Mouse (Mus musculus) liver (tissue): ENCODE data around the gene Gm498.

ENCODE experiments used
- DNase-seq: peaks from one replicate; pipeline ENCODE4 v3.0.0-alpha.2; 2020; ENCODE audit warnings: mixed read lengths

The Gm498 gene

GRCm38 (mm10) chr7:143900667-143901066 lies 34.0 kb downstream of the Gm498 start:
- no peak for DNase-seq

DNA sequence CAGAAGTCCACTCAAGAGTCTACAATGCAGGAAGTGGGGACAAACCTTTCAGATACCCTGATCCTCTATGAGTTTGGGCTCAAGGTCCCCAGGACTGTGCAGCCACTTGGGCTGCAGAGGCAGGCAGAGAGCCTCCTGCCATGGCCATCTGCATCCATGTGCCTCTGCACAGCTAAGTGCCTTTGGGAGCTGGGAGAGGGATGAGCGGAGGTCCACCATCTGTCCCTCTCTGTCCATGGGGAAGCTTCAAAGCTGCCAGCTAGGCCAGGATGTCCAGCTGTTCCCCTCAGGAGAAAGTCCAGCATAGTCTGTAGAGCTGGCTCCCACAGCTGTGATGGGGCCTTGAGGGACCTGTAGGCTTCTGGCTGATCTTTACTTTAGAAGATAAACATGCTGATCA lies 38.5 kb downstream of the Gm498 start:
- no peak for DNase-seq

- no peak for DNase-seq
These were observed 39.0 kb downstream of the Gm498 start for GRCm38 (mm10) chr7:143905606-143906005.

GRCm38 (mm10) chr7:143913611-143914010 lies 47.0 kb downstream of the Gm498 start:
- no peak for DNase-seq

DNA sequence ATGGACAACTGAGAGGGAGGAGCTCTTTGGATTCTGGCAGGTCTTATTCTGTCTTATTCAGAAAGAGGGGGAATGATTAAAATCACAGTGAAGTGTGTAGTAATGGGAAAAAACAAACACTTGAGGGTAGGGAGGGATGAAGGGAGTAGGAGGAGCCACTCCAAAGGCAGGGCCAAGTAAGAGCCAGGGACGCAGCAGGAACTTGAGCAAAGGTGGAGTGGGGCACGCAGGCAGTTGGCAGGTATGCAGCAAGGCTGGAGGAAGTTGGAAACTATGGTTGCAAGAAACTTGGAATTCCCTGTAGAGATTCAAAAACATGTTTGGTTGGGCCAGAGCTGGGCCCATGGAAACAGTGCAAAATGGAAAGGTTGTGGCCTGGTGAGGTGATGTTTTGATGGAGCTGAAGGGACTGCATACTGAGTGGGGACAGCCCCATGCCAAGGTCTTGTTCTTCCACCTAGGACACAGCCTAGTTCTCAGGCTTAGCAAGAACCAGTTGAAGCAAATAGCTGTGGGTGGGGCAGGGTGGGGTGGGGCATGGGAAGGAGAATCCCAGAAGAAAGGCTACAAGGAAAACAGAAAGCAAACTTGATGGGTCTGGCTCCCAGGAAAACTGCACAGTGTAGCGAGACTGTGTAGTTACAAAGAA lies 52.5 kb downstream of the Gm498 start:
- DNase-seq: no peak

GRCm38 (mm10) chr7:143929899-143930298 lies 63.3 kb downstream of the Gm498 start:
- no peak for DNase-seq

GRCm38 (mm10) chr7:143938647-143939046 lies 72.0 kb downstream of the Gm498 start:
- DNase-seq: no peak

DNA sequence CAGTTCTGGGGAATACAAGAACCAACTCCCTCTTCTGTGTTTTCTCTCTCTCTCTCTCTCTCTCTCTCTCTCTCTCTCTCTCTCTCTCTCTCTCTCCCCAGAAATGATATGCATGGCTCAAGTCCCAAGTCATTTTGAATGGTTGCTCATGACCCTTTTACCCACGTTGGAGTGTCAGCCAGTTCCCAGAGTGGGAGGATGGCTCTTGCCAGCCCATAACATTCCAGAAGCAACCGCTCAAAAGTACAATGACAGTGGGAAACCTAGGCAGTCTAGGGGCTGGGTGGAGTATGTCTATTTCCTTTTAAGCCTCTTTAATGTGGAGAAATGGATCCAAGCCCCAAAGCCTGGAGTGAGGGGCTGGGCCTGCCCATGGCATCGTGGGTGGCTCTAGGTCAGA lies 72.8 kb downstream of the Gm498 start:
- DNase-seq: no peak

DNA sequence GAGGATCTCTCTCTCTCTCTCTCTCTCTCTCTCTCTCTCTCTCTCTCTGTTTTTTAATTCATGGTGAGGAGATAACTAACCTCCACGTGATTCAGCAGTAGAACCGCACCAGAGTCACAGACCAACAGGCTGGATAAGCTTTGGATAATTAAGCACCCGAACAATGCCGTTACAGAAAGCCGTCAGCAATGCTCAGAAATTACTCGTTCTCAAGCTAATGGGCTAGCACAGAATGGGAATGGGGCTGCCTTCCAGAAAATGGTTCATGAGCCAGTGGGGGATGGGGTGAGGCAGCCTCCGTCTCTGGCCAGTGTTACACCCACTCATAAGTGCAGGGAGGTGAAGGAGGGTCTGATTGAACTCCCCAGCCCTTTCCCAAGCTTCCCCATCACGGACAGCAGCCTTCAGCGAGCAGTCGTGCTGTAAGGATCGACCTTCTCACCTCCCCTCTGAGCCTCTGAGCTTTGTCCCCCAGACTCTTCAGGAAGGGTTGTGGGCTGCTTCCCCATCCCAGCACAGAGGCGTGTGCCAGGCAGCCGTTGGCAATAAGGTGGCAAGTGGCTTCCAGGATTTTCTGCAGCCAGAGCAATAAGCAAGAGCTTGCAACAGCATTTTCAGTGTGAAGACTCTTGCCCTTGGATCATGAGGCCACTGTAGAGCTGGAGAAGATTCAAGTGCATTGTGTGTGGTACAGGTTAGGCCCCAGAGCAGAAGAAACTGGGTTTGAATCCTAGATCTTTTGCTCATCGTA lies 76.5 kb downstream of the Gm498 start:
- no peak for DNase-seq

GRCm38 (mm10) chr7:143944421-143944980 lies 77.9 kb downstream of the Gm498 start:
- no peak for DNase-seq
